Mouse (Mus musculus) E14TG2a.4 (cell line): ENCODE measurements around the gene Jmjd8.

Experiments used
- CTCF ChIP-seq: conservative IDR thresholded peaks from 2 replicates; pipeline ENCODE4 v1.5.1; 2014; ENCODE audit warnings: low read length
- NANOG ChIP-seq: IDR thresholded peaks from 2 replicates; pipeline ENCODE4 v1.6.1; 2014; ENCODE audit warnings: borderline replicate concordance, low read length, mixed read lengths
- POU5F1 ChIP-seq: IDR thresholded peaks from 2 replicates; pipeline ENCODE4 v1.6.1; 2014; ENCODE audit warnings: low read length, borderline replicate concordance

DNA sequence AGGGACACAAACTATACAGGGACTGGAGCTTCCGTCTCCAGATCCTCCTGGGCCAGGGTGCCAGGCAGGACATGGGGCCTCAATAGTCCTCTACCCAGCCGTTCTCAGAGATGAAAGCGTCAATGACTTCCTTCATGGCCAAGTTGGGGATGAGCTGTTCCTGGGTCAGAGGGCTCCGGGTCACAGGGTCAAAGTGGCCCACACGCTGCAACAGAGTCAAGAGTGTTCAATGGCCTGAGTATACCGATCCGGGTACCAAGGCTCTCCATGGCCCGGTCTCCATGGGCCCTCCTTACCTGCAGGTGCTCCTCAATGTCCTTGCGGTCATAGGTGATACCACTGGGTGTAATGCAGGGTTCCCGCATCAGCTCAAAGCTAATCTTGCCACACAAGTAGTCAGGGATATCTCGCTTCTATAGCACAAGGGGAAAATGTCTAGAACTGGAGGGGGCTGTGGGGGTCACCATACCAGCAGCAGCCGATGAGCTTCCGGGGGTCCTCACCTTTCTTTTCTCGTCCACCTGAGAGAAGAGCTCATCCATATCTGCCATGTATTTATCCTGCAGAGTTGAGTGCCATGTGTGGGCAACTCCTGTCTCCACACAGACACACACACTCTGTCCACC lies 2.3 kb downstream of the Jmjd8 start:
- no peak for TF ChIP-seq CTCF
- no peak for TF ChIP-seq POU5F1
- no peak for TF ChIP-seq NANOG
